Mouse (Mus musculus): Measurements from ENCODE around the gene Etaa1.

GRCm38 (mm10) chr11:17983331-17983730, 29.7 kb upstream of the Etaa1 start:
- TF ChIP-seq POLR2A (IDR thresholded peaks at IDR 0.05; ENCODE audit: borderline replicate concordance, low read depth, low read length) (no peak), CTCF (IDR thresholded peaks at IDR 0.05; ENCODE audit: low read depth, low read length) (no peak)

Measured in bone marrow macrophage, adult 2 months (primary cell).